Mouse (Mus musculus): Measurements from ENCODE around the gene OR5BS1P. TPM values are rescaled to one million over a fixed set of nuclear protein-coding genes. Genes with fewer than 3 reads are reported as not detected.

OR5BS1P gene
- polyA plus RNA-seq, 1 experiment from 2014 or later, result not detected

DNA sequence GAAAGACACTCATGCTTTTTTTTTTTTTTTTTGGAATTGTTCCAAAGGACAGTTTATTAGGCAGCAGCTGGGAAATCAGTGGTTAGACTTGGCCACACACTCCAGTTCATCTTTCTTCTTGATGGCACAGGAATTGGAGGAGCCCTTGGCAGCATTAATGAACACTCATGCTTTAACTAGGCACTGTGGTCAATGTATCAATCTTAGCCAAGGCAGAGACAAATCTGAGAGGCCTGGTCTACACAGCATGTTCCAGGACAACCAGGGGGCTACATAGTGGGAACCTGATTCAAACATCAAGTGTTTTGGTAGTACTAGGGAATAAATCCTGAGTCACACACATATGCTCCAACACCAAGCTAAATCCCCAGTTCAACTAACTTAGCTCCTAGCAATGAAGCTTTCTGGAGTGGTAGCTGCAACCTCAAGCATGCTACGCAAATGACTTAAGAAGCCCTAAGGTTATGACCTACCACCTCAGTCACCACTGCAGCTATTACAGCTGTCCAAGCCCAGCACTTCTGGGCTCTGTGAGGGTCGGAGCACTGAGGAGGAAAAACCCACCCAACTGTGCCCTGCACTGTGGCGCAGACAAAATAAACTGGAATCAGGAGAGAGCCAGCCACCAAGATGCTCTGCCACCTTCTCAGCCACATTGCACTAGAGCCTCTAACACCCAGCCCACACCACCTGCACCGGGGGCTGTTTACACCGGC is 57.5 kb downstream of the OR5BS1P start:
- no peak overlapping the region for H3K27ac ChIP-seq
- WGBS, result 96% methylated on average over 5 of the region's 5 CpGs
- H3K4me2 ChIP-seq, result no peak overlapping the region
- H3K27me3 ChIP-seq, result no peaks in the 10 kb centered on the region
- ATAC-seq, result no peak
- H3K9me3 ChIP-seq (replicated peaks), result no peaks in the 10 kb centered on the region
- no peak overlapping the region for H3K9ac ChIP-seq
- peaks cover 94% of the 10 kb centered on the region for H3K36me3 ChIP-seq (ENCODE audit: poor library complexity, severe bottlenecking)
- H3K4me1 ChIP-seq, result peaks cover 16% of the 10 kb centered on the region
- no peak overlapping the region for H3K4me3 ChIP-seq

GRCm38 (mm10) chr15:98528066-98528563 is 58.4 kb downstream of the OR5BS1P start:
- no peak for ATAC-seq
- Histone ChIP-seq H3K4me3 (no peak overlapping the region), H3K27me3 (no peaks in the 10 kb centered on the region), H3K4me2 (no peak overlapping the region), H3K9me3 (replicated peaks) (no peaks in the 10 kb centered on the region), H3K27ac (no peak overlapping the region), H3K4me1 (peaks cover 23% of the 10 kb centered on the region), H3K36me3 (ENCODE audit: poor library complexity, severe bottlenecking) (peaks cover 85% of the 10 kb centered on the region), H3K9ac (no peak overlapping the region)
- WGBS, result 89% methylated on average over 5 of the region's 5 CpGs

Small RNA genes within 50 kb of the gene (microRNA-seq; reads per million reads assigned to microRNA genes)
- 0.80 reads per million for gene Mir1291

Other genes starting within 250 kb of the OR5BS1P start
- not detected in 2 replicates for gene Gm44579, start 248.9 kb upstream of the OR5BS1P start, polyA plus RNA-seq (2015; fragmentation: Nextera tagmentation; extraction: Ambion mirVana)
- not detected in 2 replicates for gene Olfr287, start 248.8 kb upstream of the OR5BS1P start, polyA plus RNA-seq (2015; fragmentation: Nextera tagmentation; extraction: Ambion mirVana)
- gene Olfr286, start 235.4 kb upstream of the OR5BS1P start, polyA plus RNA-seq (2015; fragmentation: Nextera tagmentation; extraction: Ambion mirVana), result not detected in 2 replicates
- gene H1fnt, start 212.6 kb upstream of the OR5BS1P start, polyA plus RNA-seq (2015; fragmentation: Nextera tagmentation; extraction: Ambion mirVana), result not detected in 2 replicates
- gene Zfp641, start 173.7 kb upstream of the OR5BS1P start, polyA plus RNA-seq (2015; fragmentation: Nextera tagmentation; extraction: Ambion mirVana), result 1.8 and 2.6 TPM in 2 replicates
- not detected in 2 replicates for gene Olfr285, start 152.5 kb upstream of the OR5BS1P start, polyA plus RNA-seq (2015; fragmentation: Nextera tagmentation; extraction: Ambion mirVana)
- gene Olfr284, start 128.9 kb upstream of the OR5BS1P start, polyA plus RNA-seq (2015; fragmentation: Nextera tagmentation; extraction: Ambion mirVana), result not detected in 2 replicates
- not detected in 2 replicates for gene Olfr283, start 89.0 kb upstream of the OR5BS1P start, polyA plus RNA-seq (2015; fragmentation: Nextera tagmentation; extraction: Ambion mirVana)
- not detected in 2 replicates for gene Olfr282, start 38.7 kb upstream of the OR5BS1P start, polyA plus RNA-seq (2015; fragmentation: Nextera tagmentation; extraction: Ambion mirVana)
- not detected in 2 replicates for gene Olfr281, start 17.3 kb upstream of the OR5BS1P start, polyA plus RNA-seq (2015; fragmentation: Nextera tagmentation; extraction: Ambion mirVana)
- gene Lalba, start 12.8 kb downstream of the OR5BS1P start, polyA plus RNA-seq (2015; fragmentation: Nextera tagmentation; extraction: Ambion mirVana), result not detected in 2 replicates
- not detected in 2 replicates for gene Olfr279, start 22.5 kb downstream of the OR5BS1P start, polyA plus RNA-seq (2015; fragmentation: Nextera tagmentation; extraction: Ambion mirVana)
- gene Kansl2, start 64.4 kb downstream of the OR5BS1P start, polyA plus RNA-seq (2015; fragmentation: Nextera tagmentation; extraction: Ambion mirVana), result 150 and 157 TPM in 2 replicates
- gene Ccnt1, start 101.0 kb downstream of the OR5BS1P start, polyA plus RNA-seq (2015; fragmentation: Nextera tagmentation; extraction: Ambion mirVana), result 63.6 and 68.1 TPM in 2 replicates
- not detected in 2 replicates for gene 4930415O20Rik, start 101.1 kb downstream of the OR5BS1P start, polyA plus RNA-seq (2015; fragmentation: Nextera tagmentation; extraction: Ambion mirVana)
- gene Adcy6, start 140.2 kb downstream of the OR5BS1P start, polyA plus RNA-seq (2015; fragmentation: Nextera tagmentation; extraction: Ambion mirVana), result 8.9 and 10.3 TPM in 2 replicates
- gene Cacnb3, start 160.9 kb downstream of the OR5BS1P start, polyA plus RNA-seq (2015; fragmentation: Nextera tagmentation; extraction: Ambion mirVana), result 82.1 and 94.8 TPM in 2 replicates
- 32.5 and 33.3 TPM in 2 replicates for gene Ddx23, start 193.0 kb downstream of the OR5BS1P start, polyA plus RNA-seq (2015; fragmentation: Nextera tagmentation; extraction: Ambion mirVana)
- gene Rnd1, start 207.6 kb downstream of the OR5BS1P start, polyA plus RNA-seq (2015; fragmentation: Nextera tagmentation; extraction: Ambion mirVana), result 6.3 and 7.0 TPM in 2 replicates
- gene Ccdc65, start 238.3 kb downstream of the OR5BS1P start, polyA plus RNA-seq (2015; fragmentation: Nextera tagmentation; extraction: Ambion mirVana), result 2.1 TPM in 2 replicates